Mouse (Mus musculus) olfactory bulb, adult 2 months (tissue): ENCODE results near the gene Rragc.

Source experiments
- CTCF ChIP-seq: fragments of 200-500 bp; IDR thresholded peaks from 2 replicates; pipeline ENCODE4 v1.5.1; 2012; ENCODE audit warnings: low read depth, mild to moderate bottlenecking, low read length, moderate library complexity; ENCODE audit not compliant: insufficient read depth
- POLR2A ChIP-seq: fragments of 200-500 bp; IDR thresholded peaks from 2 replicates; pipeline ENCODE4 v1.6.1; 2012; ENCODE audit warnings: mild to moderate bottlenecking, low read depth, low read length, moderate library complexity; ENCODE audit not compliant: insufficient read depth

DNA sequence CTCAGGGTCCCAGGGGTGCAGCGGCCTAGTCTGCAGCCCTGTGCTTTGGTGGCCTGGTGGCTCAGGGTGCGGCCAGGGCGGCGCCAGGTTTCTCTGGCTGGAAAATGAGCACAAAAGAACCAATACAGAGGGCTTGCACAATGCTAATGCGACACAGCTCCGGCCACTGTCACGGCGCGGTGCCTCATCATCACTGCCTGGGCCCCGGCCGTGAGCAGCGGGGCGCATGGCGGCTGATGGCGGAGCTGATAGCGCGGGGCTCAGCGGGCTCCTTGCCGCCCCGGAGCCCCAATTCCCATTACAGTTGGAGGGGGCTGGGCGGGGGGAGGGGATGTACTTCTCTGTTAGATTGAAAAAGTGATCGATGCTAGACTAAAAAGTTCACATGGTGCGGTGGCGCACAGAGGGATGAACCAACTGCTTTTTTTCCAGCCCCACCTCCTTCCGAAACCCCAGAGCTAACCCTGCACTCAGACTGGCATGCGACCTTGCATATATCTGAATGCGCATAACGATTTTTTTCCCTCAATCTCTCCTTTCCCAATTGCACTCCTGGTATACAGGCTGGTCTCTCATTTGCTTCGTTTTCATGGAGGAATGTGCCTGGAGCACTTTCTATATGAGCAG is 55.3 kb downstream of the Rragc start:
- TF ChIP-seq CTCF (no peak), POLR2A (no peak)
